Mouse (Mus musculus): ENCODE results near the gene Kank1.
A peak's percentile ranks its signal among the peaks of the same experiment; 100 is the strongest.

Gene Kank1

GRCm38 (mm10) chr19:25366620-25367019 is 129.8 kb downstream of the Kank1 start:
- DNase-seq (ENCODE audit: low spot score in 2 of 2), result no peak

GRCm38 (mm10) chr19:25370428-25370827 is 133.7 kb downstream of the Kank1 start:
- DNase-seq (ENCODE audit: low spot score in 2 of 2), result no peak

- no peak for DNase-seq (ENCODE audit: low spot score in 2 of 2)
These were observed 136.0 kb downstream of the Kank1 start for GRCm38 (mm10) chr19:25372794-25373193.

GRCm38 (mm10) chr19:25373594-25373993 is 136.8 kb downstream of the Kank1 start:
- no peak for DNase-seq (ENCODE audit: low spot score in 2 of 2)

GRCm38 (mm10) chr19:25374191-25374590 is 137.4 kb downstream of the Kank1 start:
- no peak for DNase-seq (ENCODE audit: low spot score in 2 of 2)

- peak in 1 of 2 experiments; percentile 11 for DNase-seq (ENCODE audit: low spot score in 2 of 2)
These were observed 138.2 kb downstream of the Kank1 start for GRCm38 (mm10) chr19:25374926-25375325.

GRCm38 (mm10) chr19:25376871-25377270 is 140.1 kb downstream of the Kank1 start:
- DNase-seq (ENCODE audit: low spot score in 2 of 2), result no peak

- DNase-seq (ENCODE audit: low spot score in 2 of 2), result no peak
These were observed 143.9 kb downstream of the Kank1 start for GRCm38 (mm10) chr19:25380675-25381074.

- no peak for DNase-seq (ENCODE audit: low spot score in 2 of 2)
These were observed 145.2 kb downstream of the Kank1 start for GRCm38 (mm10) chr19:25381972-25382371.

GRCm38 (mm10) chr19:25382494-25382893 is 145.7 kb downstream of the Kank1 start:
- DNase-seq (ENCODE audit: low spot score in 2 of 2), result no peak

- DNase-seq (ENCODE audit: low spot score in 2 of 2), result no peak
These were observed 146.8 kb downstream of the Kank1 start for GRCm38 (mm10) chr19:25383386-25384146.

GRCm38 (mm10) chr19:25385981-25386380 is 149.2 kb downstream of the Kank1 start:
- no peak for DNase-seq (ENCODE audit: low spot score in 2 of 2)

GRCm38 (mm10) chr19:25386679-25387470 is 150.1 kb downstream of the Kank1 start:
- no peak for DNase-seq (ENCODE audit: low spot score in 2 of 2)

- DNase-seq (ENCODE audit: low spot score in 2 of 2), result no peak
These were observed 151.1 kb downstream of the Kank1 start for GRCm38 (mm10) chr19:25387902-25388301.

GRCm38 (mm10) chr19:25392135-25392534 is 155.4 kb downstream of the Kank1 start:
- DNase-seq (ENCODE audit: low spot score in 2 of 2), result no peak

GRCm38 (mm10) chr19:25395035-25395434 is 158.3 kb downstream of the Kank1 start:
- DNase-seq (ENCODE audit: low spot score in 2 of 2), result no peak

GRCm38 (mm10) chr19:25396709-25397266 is 160.0 kb downstream of the Kank1 start:
- DNase-seq (ENCODE audit: low spot score in 2 of 2), result no peak

GRCm38 (mm10) chr19:25399511-25400211 is 162.9 kb downstream of the Kank1 start:
- DNase-seq (ENCODE audit: low spot score in 2 of 2), result no peak

- no peak for DNase-seq (ENCODE audit: low spot score in 2 of 2)
These were observed 163.6 kb downstream of the Kank1 start for GRCm38 (mm10) chr19:25400212-25400913.

GRCm38 (mm10) chr19:25401521-25401920 is 164.7 kb downstream of the Kank1 start:
- no peak for DNase-seq (ENCODE audit: low spot score in 2 of 2)

- no peak for DNase-seq (ENCODE audit: low spot score in 2 of 2)
These were observed 167.4 kb downstream of the Kank1 start for GRCm38 (mm10) chr19:25404163-25404562.
